8 mouse cellular contexts compared by ENCODE assay signal in the genomic region with DNA sequence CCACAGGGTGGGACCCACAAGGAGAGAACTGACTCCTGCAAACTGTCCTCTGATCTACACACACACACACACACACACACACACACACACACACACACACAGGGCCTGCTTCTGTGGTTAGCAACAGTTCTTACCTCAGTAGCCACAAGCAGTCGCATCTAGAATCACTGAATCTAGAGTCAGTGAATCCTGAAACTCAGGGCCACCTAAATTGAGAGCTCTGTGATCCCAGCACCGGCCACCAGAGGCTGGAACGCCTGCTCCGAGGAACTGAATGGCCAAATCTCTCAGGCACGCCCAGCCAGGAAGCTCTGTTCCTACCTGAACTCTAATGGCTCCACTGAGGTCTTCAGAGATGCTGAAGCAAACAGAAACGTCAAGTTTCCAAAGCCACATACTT. TPM values are rescaled to one million over a fixed set of nuclear protein-coding genes. Genes with fewer than 3 reads are reported as not detected.
DNase-seq lines count a peak whose midpoint lies in the region; ATAC-seq and TF ChIP-seq lines count a peak whose summit lies in the region.

No protein-coding gene starts in this region.

- DNase-seq in heart, postnatal 4 days, result peak; percentile 68
- DNase-seq in heart, adult 9 months (ENCODE audit: low spot score in 2 of 2), result no peak
- DNase-seq in CD4-positive helper T cell, adult 2 months (ENCODE audit: low read depth, low spot score), result peak; percentile 81
- peak; percentile 76 for DNase-seq in adrenal gland, postnatal 14 days
- peak; percentile 71 for DNase-seq in lung, postnatal 0 days (ENCODE audit: low spot score)
- DNase-seq in gastrocnemius, adult 18-20 months (ENCODE audit: low spot score), result no peak

- H3K4me3 ChIP-seq in lung, postnatal 0 days (ENCODE audit: low read depth, low read length), result no peak overlapping the region
- no peak overlapping the region for H3K4me3 ChIP-seq in neural tube, embryonic 15.5 days (replicated peaks)
- no peak overlapping the region for H3K4me3 ChIP-seq in hindbrain, embryonic 16.5 days (ENCODE audit: low read length)

- H3K9me3 ChIP-seq in lung, postnatal 0 days (ENCODE audit: low read length), result no peaks in the 10 kb centered on the region
- H3K9me3 ChIP-seq in neural tube, embryonic 15.5 days (replicated peaks), result no peaks in the 10 kb centered on the region; the same call in 1 of the 2 replicates
- no peaks in the 10 kb centered on the region for H3K9me3 ChIP-seq in hindbrain, embryonic 16.5 days (ENCODE audit: control insufficient read depth, low read length)

- no peak overlapping the region for H3K27ac ChIP-seq in lung, postnatal 0 days (ENCODE audit: low read length)
- no peak overlapping the region for H3K27ac ChIP-seq in neural tube, embryonic 15.5 days (replicated peaks)
- no peak overlapping the region for H3K27ac ChIP-seq in hindbrain, embryonic 16.5 days (ENCODE audit: low read depth, low read length)

- peak; percentile 63 for ATAC-seq in lung, postnatal 0 days
- no peak for ATAC-seq in neural tube, embryonic 15.5 days (ENCODE audit: low FRiP score)
- no peak for ATAC-seq in hindbrain, embryonic 16.5 days

- no peak overlapping the region for H3K9ac ChIP-seq in lung, postnatal 0 days (replicated peaks; ENCODE audit: low read depth)
- H3K9ac ChIP-seq in neural tube, embryonic 15.5 days (replicated peaks), result no peak overlapping the region
- H3K9ac ChIP-seq in hindbrain, embryonic 16.5 days (ENCODE audit: low read depth, low read length), result no peak overlapping the region

- TF ChIP-seq CTCF in lung, postnatal 0 days (IDR thresholded peaks at IDR 0.05), result peak; percentile 73

- TF ChIP-seq EP300 in lung, postnatal 0 days (IDR thresholded peaks at IDR 0.05), result no peak

- H3K36me3 ChIP-seq in lung, postnatal 0 days (ENCODE audit: insufficient read depth, low read length), result no peaks in the 10 kb centered on the region
- no peaks in the 10 kb centered on the region for H3K36me3 ChIP-seq in neural tube, embryonic 15.5 days
- H3K36me3 ChIP-seq in hindbrain, embryonic 16.5 days (ENCODE audit: control insufficient read depth, insufficient read depth, low read length), result no peaks in the 10 kb centered on the region

- H3K27me3 ChIP-seq in lung, postnatal 0 days (replicated peaks; ENCODE audit: insufficient read depth, low read length), result no peaks in the 10 kb centered on the region
- no peaks in the 10 kb centered on the region for H3K27me3 ChIP-seq in neural tube, embryonic 15.5 days (replicated peaks)
- H3K27me3 ChIP-seq in hindbrain, embryonic 16.5 days (replicated peaks; ENCODE audit: control insufficient read depth, insufficient read depth, low read length), result no peaks in the 10 kb centered on the region

- WGBS in lung, postnatal 0 days, result 32% methylated on average over 6 of the region's 6 CpGs
- 37% methylated on average over 6 of the region's 6 CpGs for WGBS in neural tube, embryonic 15.5 days
- 34% methylated on average over 6 of the region's 6 CpGs for WGBS in hindbrain, embryonic 16.5 days

- H3K4me2 ChIP-seq in lung, postnatal 0 days (replicated peaks; ENCODE audit: low read depth, low read length), result no peak overlapping the region
- no peak overlapping the region for H3K4me2 ChIP-seq in neural tube, embryonic 15.5 days
- H3K4me2 ChIP-seq in hindbrain, embryonic 16.5 days (ENCODE audit: low read length), result no peak overlapping the region

- H3K4me1 ChIP-seq in lung, postnatal 0 days (ENCODE audit: insufficient read depth, low read depth, low read length), result no peaks in the 10 kb centered on the region
- no peaks in the 10 kb centered on the region for H3K4me1 ChIP-seq in neural tube, embryonic 15.5 days
- no peaks in the 10 kb centered on the region for H3K4me1 ChIP-seq in hindbrain, embryonic 16.5 days (ENCODE audit: control insufficient read depth, insufficient read depth, low read depth, low read length)

RNA-seq across cellular contexts. Expression of a gene that starts 57.6 kb away (rescaled TPM):
- total RNA-seq in heart, postnatal 4 days (2021), result 10 to 100 TPM; 39.7 to 42.5 TPM
- total RNA-seq in adrenal gland, postnatal 14 days (2021), result 12.7 and 26.3 TPM in 2 replicates
- polyA plus RNA-seq in lung, postnatal 0 days (2015; fragmentation: Nextera tagmentation; extraction: Ambion mirVana), result 205 and 234 TPM in 2 replicates
- 14.9 and 15.5 TPM in 2 replicates for polyA plus RNA-seq in neural tube, embryonic 15.5 days (2015; fragmentation: Nextera tagmentation; extraction: Ambion mirVana)
- 14.5 and 17.2 TPM in 2 replicates for polyA plus RNA-seq in hindbrain, embryonic 16.5 days (2015; fragmentation: Nextera tagmentation; extraction: Ambion mirVana)
- 1 to 10 TPM; 7.1 to 8.0 TPM for total RNA-seq in gastrocnemius, adult 18-20 months (2021)

RNA-seq across cellular contexts. Expression of a gene that starts 59.2 kb away (rescaled TPM):
- total RNA-seq in heart, postnatal 4 days (2021), result 100 to 1,000 TPM in 1 of 2 experiments, 10 to 100 TPM in 1; 97.8 to 105 TPM
- total RNA-seq in adrenal gland, postnatal 14 days (2021), result 52.4 and 59.5 TPM in 2 replicates
- polyA plus RNA-seq in lung, postnatal 0 days (2015; fragmentation: Nextera tagmentation; extraction: Ambion mirVana), result 106 and 117 TPM in 2 replicates
- 131 and 141 TPM in 2 replicates for polyA plus RNA-seq in neural tube, embryonic 15.5 days (2015; fragmentation: Nextera tagmentation; extraction: Ambion mirVana)
- 131 and 150 TPM in 2 replicates for polyA plus RNA-seq in hindbrain, embryonic 16.5 days (2015; fragmentation: Nextera tagmentation; extraction: Ambion mirVana)
- total RNA-seq in gastrocnemius, adult 18-20 months (2021), result 10 to 100 TPM; 58.1 to 61.3 TPM

RNA-seq across cellular contexts. Expression of a gene that starts 59.4 kb away (rescaled TPM):
- total RNA-seq in heart, postnatal 4 days (2021), result 100 to 1,000 TPM; 107 to 113 TPM
- total RNA-seq in adrenal gland, postnatal 14 days (2021), result 36.3 and 36.4 TPM in 2 replicates
- polyA plus RNA-seq in lung, postnatal 0 days (2015; fragmentation: Nextera tagmentation; extraction: Ambion mirVana), result 64.2 and 79.3 TPM in 2 replicates
- 73.8 and 76.4 TPM in 2 replicates for polyA plus RNA-seq in neural tube, embryonic 15.5 days (2015; fragmentation: Nextera tagmentation; extraction: Ambion mirVana)
- polyA plus RNA-seq in hindbrain, embryonic 16.5 days (2015; fragmentation: Nextera tagmentation; extraction: Ambion mirVana), result 87.1 and 106 TPM in 2 replicates
- 10 to 100 TPM; 12.4 to 17.1 TPM for total RNA-seq in gastrocnemius, adult 18-20 months (2021)

Comparison
In these comparisons a context has a peak if more than half of its experiments do, and no peak if none do; other contexts are left out.
1. DNase-seq: peak in heart, postnatal 4 days (single experiment), CD4-positive helper T cell, adult 2 months (single experiment), adrenal gland, postnatal 14 days (single experiment) and lung, postnatal 0 days (single experiment); none in heart, adult 9 months (0 of 2) and gastrocnemius, adult 18-20 months (single experiment).